Mouse (Mus musculus): ENCODE measurements at regions not wholly inside any gene's neighbourhood (a gene's known extent, or its start where the extent isn't known, plus 50 kb on each side); places are given as distances from the start of the nearest gene placed in this dataset.

- TF ChIP-seq CTCF (IDR thresholded peaks at IDR 0.05; ENCODE audit: insufficient read depth, low read depth, low read length) (no peak), POLR2A (IDR thresholded peaks at IDR 0.05; ENCODE audit: insufficient read depth, low read depth, low read length) (no peak)
These were observed 70.2 kb upstream of the Cdkn2b start for GRCm38 (mm10) chr4:89381077-89381476.

Measured in olfactory bulb, adult 2 months (tissue).